Mouse (Mus musculus) T-helper 2 cell (primary cell): ENCODE data around the gene Psmb7.

Experiments used
- in situ Hi-C: fragments of 300-600 bp; cut with MboI, MseI; formaldehyde crosslinking; loops from one replicate; pipeline ENCODE4 v1.15.1; 2025; ENCODE audit warnings: high pct_unique_total_duplicates

The Psmb7 gene

GRCm38 (mm10) chr2:38641761-38642160 lies 2.1 kb downstream of the Psmb7 start:
- in situ Hi-C loops = no loop called here

- in situ Hi-C loops = no loop called here
These were observed 6.1 kb downstream of the Psmb7 start for GRCm38 (mm10) chr2:38637716-38638267.

GRCm38 (mm10) chr2:38630574-38630973 lies 13.3 kb downstream of the Psmb7 start:
- in situ Hi-C loops = no loop called here

- in situ Hi-C loops = no loop called here
These were observed 14.4 kb downstream of the Psmb7 start for GRCm38 (mm10) chr2:38629451-38629850.

- in situ Hi-C loops = no loop called here
These were observed 15.1 kb downstream of the Psmb7 start for GRCm38 (mm10) chr2:38628801-38629200.

GRCm38 (mm10) chr2:38623821-38624590 lies 19.9 kb downstream of the Psmb7 start:
- in situ Hi-C loops = no loop called here

GRCm38 (mm10) chr2:38623411-38623810 lies 20.5 kb downstream of the Psmb7 start:
- in situ Hi-C loops = no loop called here

- in situ Hi-C loops = no loop called here
These were observed 22.3 kb downstream of the Psmb7 start for GRCm38 (mm10) chr2:38621610-38622021.

- in situ Hi-C loops = no loop called here
These were observed 22.8 kb downstream of the Psmb7 start for GRCm38 (mm10) chr2:38621076-38621475.

- in situ Hi-C loops = no loop called here
These were observed 24.1 kb downstream of the Psmb7 start for GRCm38 (mm10) chr2:38619777-38620176.

- in situ Hi-C loops = no loop called here
These were observed 26.7 kb downstream of the Psmb7 start for GRCm38 (mm10) chr2:38616956-38617872.

GRCm38 (mm10) chr2:38616072-38616471 lies 27.8 kb downstream of the Psmb7 start:
- in situ Hi-C loops = no loop called here

- in situ Hi-C loops = no loop called here
These were observed 29.4 kb downstream of the Psmb7 start for GRCm38 (mm10) chr2:38614437-38614836.

- in situ Hi-C loops = no loop called here
These were observed 30.3 kb downstream of the Psmb7 start for GRCm38 (mm10) chr2:38613576-38613975.

GRCm38 (mm10) chr2:38612596-38612995 lies 31.3 kb downstream of the Psmb7 start:
- in situ Hi-C loops = no loop called here

- in situ Hi-C loops = no loop called here
These were observed 33.7 kb downstream of the Psmb7 start for GRCm38 (mm10) chr2:38610161-38610560.

- in situ Hi-C loops = no loop called here
These were observed 34.6 kb downstream of the Psmb7 start for GRCm38 (mm10) chr2:38609310-38609709.

GRCm38 (mm10) chr2:38608831-38609309 lies 35.0 kb downstream of the Psmb7 start:
- in situ Hi-C loops = no loop called here

GRCm38 (mm10) chr2:38607716-38608115 lies 36.2 kb downstream of the Psmb7 start:
- in situ Hi-C loops = no loop called here

GRCm38 (mm10) chr2:38600842-38601241 lies 43.0 kb downstream of the Psmb7 start:
- in situ Hi-C loops = no loop called here

GRCm38 (mm10) chr2:38598395-38598794 lies 45.5 kb downstream of the Psmb7 start:
- in situ Hi-C loops = loop anchor here (25.0 kb wide), 1 partner anchor 161 kb away; no protein-coding TSS in a partner anchor

GRCm38 (mm10) chr2:38597896-38598295 lies 46.0 kb downstream of the Psmb7 start:
- in situ Hi-C loops = loop anchor here (25.0 kb wide), 1 partner anchor 161 kb away; no protein-coding TSS in a partner anchor
